Mouse (Mus musculus): Measurements from ENCODE around the gene Zfp13.

Gene Zfp13

DNA sequence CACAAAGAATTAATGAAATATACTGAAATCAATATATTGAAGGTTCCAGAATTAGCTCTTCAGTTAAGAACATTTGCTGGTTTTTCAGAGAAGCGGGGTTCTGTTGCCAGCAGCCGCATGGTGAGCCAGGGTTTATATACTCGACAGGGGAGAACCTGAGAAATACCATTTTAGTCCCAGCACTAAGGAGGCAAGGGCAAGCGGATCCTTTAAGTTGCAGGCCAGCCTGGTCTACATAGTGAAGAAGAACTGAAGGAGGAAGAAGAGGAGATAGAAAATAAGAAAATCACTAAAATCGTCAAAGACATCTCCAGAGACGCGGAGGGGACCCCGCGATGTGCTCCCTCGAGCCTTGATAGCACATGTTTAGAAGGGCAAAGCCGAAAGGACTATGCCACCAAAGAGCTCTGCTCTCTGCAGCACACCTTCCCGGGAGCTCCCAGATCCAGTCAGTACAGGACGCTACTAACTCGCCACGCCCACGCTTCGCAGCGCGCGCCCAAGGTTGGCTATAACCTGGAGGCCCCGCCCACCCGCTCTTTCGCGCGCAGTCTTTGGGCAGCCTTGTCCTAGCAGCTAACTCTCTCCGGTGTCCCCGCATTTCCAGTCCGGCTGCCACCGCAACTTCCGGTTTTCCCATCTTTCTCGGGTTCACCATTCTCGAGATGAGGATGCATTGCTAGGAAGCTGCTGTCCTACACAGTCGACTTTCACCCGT lies 6.9 kb downstream of the Zfp13 start:
- DNase-seq (ENCODE audit: low spot score in 2 of 2): peak; percentile 97 to 98

DNA sequence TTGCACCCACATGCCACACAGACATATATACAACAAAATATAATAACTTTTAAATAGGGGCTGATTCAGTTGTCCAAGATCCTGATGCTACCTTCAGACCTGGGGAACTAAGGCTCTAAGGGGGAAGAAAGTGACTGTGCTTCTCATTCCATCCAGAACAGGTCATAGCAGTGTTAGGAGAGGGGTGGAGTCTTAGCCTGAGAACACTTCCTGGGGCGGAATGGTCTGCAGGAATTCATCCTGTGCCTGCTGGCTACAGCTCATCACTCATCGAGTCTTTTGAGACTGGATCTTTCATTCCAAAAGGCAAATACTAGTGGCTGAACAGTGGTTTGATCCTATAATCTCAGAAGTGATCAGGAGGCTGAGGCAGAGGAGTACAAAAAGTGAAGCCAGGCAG lies 12.0 kb downstream of the Zfp13 start:
- no peak for DNase-seq (ENCODE audit: low spot score in 2 of 2)

DNA sequence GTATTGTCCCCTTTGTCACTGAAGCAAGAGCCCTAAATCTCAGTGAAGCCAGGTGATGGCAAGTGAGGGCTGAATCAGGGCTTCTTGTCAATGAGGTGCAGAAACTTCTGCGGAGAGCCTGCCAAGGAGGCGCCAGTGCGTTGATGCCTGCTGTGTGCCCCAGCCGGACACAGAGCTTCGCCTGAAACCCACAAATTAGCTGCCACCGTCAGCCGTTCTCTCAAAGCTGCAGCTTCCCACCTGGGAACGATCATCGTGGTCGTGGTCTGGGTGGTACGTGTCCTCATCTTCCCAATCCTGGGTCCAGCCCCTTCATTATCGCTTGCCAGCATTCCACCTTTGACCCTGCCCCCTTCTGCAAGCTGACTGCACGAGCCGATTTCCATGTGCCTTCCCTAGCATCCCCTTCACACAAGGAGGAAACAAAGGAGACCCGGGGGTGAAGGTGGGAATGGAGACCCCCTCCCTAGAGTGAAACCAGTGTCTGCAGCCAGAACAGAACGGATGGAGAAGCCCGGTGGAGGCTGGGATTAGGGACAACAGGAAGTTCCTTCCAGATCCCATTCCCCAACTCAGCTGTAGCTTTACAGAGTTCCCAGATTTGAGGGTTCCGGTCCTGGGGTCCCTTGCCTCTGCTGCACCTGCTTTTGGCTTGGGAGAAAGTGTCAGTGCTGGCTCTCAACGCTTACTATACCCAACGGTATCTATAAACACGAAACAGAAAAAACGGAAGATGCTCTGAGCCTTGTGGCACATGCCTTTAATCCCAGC lies 13.4 kb downstream of the Zfp13 start:
- peak; percentile 47 to 58 for DNase-seq (ENCODE audit: low spot score in 2 of 2)

DNA sequence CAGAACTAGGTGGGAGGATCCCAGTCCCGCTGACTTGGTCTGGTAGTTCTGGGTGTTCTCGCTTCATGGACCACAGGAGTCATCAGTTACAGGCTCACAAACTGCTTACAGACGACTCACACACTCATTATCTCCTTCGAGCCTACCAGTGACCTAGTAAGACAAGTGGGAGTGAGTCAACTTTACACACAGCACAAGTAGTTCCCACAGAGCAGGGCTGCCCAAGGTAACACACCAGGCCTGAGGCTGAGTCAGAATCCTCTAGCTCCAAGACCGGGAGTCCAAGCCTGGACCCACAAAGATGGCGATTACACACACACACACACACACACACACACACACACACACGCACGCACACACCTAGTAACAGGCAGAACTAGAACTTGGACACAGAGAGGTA lies 14.5 kb downstream of the Zfp13 start:
- DNase-seq (ENCODE audit: low spot score in 2 of 2): no peak

DNA sequence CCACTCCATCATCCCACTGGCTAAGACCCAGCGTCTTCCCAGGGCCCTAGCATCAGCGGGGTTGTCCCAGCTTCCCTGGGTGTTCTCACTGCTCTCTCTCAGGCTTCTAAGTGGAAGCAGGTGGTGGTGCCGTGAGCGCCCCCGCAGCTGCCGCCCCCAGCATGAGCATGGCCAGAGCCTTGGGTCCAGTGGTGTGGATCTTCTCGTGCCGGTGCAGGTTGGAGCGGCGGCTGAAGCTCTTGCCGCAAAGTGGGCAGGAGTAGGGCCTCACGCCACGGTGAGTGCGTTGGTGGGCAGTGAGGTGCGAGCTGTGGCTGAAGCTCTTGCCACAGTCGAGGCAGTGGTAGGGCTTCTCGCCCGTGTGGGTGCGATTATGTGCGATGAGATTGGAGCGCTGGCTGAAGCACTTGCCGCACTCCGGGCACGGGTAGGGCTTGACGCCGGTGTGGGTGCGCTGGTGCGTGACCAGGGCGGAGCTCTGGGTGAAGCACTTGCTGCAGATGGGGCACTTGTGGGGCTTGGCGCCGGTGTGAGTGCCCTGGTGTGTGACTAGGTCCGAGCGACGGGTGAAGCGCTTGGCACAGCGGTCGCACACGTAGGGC lies 23.2 kb downstream of the Zfp13 start:
- DNase-seq (ENCODE audit: low spot score in 2 of 2): no peak

DNA sequence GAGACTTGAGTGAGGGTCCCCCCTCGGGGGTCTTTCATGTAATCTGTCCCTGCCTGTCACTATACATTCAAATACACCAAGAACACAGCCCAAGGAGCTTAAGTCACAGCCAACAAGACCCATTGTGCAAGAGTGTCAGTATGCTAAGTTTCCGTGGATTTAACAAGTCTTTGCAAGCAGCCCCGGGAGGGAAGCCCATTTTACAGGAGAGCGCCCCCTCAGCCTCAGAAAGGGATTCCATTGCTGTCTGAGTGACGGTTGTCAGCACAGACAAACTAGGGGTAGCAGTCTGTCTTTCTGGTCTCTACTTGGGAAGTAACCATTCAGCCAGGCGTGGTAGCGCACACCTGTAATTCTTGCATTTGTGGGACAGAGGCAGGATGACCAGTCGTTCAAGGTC lies 25.2 kb downstream of the Zfp13 start:
- no peak for DNase-seq (ENCODE audit: low spot score in 2 of 2)

DNA sequence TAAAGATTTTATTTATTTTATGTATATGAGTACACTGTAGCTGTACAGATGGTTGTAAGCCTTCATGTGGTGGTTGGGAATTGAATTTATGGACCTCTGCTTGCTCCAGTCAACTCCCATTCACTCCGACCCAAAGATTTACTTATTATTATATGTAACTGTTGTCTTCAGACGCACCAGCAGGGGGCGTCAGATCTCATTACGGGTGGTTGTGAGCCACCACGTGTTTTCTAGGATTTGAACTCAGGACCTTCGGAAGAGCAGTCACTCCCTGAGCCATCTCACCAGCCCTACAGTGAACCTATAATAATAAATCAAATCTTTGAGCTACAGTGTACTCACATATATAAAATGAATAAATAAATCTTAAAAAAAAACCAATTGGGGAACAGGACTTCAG lies 27.2 kb downstream of the Zfp13 start:
- no peak for DNase-seq (ENCODE audit: low spot score in 2 of 2)

DNA sequence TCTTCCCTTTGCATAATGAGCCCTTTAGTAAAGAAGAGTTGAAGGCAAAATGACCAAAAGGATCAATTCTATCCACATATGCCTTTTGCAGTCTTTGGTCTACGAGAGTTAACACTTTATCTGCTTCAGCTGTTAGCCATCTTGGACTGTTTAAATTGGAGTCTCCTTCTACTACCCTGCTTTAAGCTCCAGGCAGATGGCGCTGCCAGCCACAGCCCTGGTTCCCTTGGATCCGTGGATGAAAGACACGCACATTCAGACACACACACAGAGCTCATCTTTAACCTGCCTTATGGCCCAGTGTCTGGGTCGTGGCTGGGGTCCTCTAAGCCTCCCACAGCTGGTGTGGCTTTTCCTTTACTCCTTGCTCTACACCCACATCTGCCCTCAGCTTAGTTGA lies 28.2 kb downstream of the Zfp13 start:
- DNase-seq (ENCODE audit: low spot score in 2 of 2): no peak

DNA sequence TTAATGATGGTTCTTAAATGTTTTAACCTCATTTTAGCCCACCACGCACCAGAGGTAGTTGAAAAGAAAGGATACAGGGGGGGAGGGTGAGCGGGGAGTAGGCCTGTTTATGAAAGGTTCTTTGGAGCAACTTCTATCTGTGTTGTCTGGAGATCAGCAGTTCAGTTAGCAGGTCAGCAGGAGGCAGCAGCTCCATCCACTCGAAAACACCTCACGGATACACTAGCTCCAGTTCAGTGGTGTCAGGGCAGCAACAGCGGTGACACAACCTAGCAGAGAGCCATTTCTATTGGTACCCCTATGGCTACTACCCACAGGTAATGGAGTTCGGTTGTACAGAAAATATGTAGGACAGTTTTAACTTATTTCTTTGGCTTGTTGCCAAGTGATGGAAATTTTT lies 29.3 kb downstream of the Zfp13 start:
- no peak for DNase-seq (ENCODE audit: low spot score in 2 of 2)

DNA sequence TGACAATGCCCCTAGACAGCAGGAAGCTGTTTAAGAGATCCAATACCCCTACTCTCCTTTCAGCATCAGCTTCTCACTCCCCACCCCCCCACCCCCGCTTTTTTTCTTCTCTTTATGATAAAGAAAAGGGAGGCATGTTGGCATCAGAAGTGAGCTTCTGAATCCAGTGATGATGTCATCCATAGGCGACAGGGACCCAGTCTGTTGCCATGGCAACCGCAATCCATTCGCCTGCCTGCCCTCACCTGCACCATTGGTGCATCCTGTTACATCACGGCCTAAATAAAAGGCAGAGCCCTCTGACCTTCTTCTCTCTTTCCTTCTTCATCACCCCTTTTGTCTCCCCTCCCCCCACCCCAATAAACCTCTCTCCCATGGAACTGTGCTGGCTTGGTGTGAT lies 30.9 kb downstream of the Zfp13 start:
- DNase-seq (ENCODE audit: low spot score in 2 of 2): no peak

DNA sequence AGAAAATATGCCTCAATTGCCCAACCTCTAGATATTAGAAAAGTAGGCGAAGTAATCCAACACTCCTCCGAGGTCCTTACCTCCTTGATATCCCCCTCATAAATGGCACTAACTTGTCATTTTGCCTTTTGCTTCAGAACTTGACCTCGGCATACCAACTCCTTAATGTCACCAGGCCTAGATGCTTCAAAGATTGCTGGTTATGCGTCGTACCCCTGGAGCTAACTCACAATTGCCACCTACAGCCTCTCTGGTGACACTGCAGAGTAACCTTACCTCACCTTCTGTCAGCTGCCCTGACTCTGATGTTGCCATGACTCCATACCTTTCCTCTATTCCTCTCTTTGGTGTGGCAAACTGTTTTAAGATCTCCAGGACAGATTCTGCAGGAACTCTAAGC lies 32.5 kb downstream of the Zfp13 start:
- no peak for DNase-seq (ENCODE audit: low spot score in 2 of 2)

DNA sequence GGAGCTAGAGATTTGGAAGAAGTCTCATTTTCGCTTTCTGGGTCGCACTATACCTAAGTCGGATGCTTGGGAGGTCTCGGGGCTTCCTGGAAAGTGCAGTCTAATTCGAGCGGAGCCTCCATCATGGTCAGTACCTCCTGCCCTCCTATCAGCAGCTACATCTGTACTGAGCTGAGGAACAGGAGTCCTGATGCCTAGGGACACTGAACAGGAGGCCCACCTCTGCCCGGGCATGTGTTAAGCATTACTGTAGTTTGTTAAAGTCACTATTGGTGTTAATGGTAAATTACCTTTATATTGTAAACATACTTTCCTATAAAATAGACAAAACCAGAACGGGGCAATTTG lies 34.9 kb downstream of the Zfp13 start:
- DNase-seq (ENCODE audit: low spot score in 2 of 2): no peak

DNA sequence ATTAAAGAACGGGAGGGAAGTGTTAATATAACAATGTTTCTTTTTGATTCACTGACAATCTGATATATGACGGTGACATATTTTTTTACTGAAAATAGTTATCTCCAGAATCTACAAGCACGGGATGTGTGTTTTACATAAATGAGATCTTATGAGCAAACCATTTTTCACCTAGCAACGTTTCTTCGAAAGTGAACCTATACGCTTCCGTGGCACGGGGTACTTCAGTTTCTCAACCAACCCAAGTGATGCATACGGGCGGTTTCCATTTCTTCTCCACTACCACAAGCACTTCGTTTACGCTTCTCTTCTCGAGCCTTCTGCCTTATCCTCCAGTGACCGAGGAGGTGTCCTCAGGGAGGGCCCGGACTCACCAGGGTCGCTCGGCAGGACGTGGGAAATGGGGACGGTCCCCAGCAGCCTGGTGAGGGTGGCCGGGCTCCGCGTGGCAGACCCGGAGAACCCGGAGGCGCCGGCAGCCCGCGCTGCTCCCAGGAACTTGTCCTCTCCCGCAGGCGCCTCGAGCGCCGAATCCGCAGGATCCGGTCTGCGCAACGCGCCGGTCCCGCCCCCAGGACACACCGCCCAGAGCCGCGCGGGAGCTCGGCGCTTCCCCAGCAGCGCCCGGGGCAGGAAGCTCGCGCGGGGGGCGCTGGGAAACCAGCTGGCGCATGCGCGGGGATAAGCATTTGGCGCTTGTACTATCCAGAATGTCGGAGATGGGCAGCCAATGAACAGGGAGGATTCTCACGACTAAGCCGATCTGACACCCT lies 35.5 kb downstream of the Zfp13 start, which contains the start of gene Zfp213:
Zfp213 (minus strand) TSS at position 644 of the 773 bp plus-strand sequence.
- DNase-seq (ENCODE audit: low spot score in 2 of 2): peak; percentile 92 to 94

DNA sequence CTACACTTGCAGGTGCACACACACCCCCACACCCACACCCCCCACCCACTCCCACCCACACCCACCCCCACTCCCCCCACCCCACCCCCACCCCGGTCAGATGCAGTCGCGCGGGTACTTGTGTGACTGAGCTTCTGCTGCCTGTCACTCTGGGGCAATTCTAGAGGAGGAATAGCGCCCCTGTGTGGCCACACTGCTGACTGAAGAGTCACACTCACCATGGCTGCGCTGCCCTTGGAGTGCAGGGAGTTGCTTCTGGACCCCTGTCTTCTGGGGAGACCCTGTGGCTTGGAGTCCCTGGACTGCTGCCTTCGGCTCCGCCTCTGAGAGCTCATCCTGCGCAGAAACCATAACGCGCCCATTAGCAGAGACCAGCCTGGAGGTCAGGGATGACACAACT lies 39.5 kb downstream of the Zfp13 start:
- no peak for DNase-seq (ENCODE audit: low spot score in 2 of 2)

DNA sequence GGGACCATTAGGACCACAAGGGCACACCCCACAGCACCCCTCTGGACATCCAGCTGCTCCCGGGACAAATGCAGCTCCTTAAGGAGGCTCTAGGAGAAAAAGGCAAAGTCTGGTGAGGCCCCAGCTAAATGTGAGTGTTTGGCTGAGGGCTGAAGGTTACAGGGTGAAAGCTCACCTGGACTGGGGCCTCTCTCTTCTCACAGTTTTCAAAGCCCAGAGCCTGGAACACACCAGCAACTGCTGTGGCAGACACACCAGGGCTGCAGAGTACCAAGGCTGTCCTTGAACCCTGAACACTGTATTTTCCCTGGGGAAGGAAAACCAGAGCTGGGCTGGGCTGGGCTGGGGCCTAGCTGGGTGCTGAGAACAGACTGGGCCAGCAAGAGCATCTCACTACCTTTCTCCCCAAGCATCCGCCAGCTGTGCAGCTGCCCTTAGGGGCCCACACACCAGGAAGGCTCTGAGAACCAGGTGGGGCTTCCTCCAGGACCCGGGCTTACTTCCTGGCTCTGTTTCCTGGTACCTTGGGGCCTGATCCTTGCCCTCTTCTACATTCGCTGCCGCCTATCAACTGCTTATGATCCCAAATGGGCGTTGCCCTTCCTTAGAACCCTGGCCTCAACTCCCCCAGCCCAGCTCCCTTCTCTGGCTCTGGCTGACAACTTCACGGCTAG lies 43.9 kb downstream of the Zfp13 start:
- DNase-seq (ENCODE audit: low spot score in 2 of 2): no peak

DNA sequence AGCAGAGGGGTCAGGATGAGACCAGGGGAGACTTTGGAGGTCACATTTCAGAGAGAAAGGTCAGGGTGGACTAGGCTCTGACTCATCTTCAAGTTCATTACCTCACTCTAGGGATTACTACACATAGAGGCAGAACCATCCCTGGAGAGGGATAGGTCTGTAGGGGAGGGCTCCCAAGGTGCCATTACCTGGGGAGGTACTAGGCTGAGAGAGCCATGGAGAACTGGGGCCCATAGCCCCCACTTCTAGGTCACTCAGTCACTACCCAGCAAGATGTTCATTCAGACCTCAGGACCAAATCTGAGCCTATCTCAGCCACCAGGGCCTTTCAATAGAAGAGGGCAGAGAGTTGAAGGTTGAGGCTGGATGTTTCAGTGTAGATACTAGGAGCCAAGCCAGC lies 45.0 kb downstream of the Zfp13 start:
- no peak for DNase-seq (ENCODE audit: low spot score in 2 of 2)

DNA sequence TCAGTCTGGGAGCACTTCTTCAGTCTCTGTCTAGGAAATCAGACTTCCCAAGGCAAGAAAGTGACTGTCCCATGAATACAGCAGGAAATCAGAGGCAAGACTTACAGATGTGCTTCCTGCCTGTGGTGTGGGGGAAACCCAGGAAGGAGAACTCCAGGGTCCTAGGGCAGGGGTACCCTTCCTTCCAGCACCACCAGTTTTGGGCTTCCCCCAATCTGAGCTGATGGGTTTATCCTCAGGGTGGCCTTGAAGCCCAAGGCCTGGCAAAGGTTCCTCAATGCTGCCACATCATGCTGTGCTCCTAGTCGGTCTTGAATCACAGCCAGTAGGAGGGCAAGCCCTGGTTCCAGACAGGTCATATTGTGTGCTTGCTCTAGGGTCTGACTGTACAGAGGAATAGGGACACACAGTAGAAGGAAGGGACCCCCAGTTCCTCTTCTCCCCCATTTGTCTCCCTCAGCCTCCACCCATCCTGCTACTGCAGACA lies 45.6 kb downstream of the Zfp13 start:
- no peak for DNase-seq (ENCODE audit: low spot score in 2 of 2)

DNA sequence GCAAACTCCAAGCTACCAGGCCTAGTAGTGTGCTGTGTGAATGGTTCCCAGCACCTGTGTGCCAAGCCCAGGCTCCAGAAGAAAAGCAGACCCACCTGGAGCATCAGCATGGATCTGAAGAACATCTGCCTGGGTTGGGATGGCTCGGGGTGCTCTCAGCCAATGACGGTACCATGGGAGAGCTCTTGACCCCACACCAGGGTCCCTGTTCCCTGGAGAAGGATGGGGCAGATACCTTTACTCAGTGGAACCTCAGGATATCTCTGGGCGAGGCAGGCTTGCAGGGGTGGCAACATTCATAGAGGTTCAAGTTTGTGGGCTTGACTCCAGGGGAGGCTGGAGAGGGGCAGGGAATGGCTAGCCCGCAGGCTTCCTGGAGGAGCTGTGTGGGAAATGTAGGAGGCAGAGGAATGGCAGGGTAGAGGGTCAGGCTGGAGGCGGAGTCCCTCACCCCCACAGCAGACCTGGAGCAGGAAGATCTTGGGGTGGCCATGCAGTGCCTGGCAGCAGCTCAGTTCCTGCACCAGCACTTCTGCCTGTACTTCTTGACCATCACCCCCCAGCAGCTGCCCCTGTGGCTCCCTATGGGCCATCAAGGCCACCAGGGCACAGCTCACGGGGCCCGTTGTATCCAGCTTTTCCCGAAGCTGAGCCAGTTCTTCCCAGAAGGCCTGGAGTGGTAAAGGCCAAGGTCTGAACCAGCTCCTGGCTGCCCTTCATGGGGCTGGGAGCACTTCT lies 46.2 kb downstream of the Zfp13 start:
- DNase-seq (ENCODE audit: low spot score in 2 of 2): no peak

DNA sequence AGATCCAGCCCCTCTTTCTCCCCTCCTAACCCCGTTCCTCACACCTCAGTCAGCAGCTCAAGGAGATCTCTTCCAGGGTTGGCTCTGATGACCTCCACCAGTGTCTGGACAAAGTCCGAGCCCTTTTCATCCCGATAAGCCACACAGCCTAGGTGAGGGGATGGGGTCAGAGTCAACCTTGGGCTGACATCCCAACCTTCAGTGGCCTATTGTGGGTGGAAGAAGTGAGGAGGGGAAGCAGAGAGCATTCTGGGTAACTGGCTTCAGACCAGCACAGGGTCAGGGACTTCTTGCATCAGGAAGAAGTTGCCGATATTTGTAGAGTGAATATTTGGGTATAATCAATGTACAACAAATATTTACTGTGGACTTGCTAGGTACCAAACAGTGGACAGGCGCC lies 47.3 kb downstream of the Zfp13 start:
- DNase-seq (ENCODE audit: low spot score in 2 of 2): no peak

DNA sequence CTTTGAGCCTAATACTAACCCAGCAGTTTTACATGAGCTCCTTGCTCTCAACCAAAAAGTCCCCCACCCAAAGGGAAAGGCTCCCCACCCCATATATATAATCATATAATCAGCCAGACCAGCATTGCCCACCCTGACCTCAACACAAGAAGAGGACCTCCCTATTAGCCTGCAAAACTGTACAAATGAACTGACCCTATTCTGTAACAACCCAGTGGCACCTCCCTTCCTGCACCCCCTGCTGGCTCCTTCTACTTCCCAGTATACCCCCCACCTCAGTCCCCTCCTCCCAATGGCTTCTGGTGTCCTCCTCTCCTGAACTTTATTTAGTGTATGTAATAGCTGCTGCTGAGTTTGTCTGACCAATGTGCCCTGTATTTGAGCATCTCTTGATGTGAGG lies 47.9 kb downstream of the Zfp13 start:
- no peak for DNase-seq (ENCODE audit: low spot score in 2 of 2)

DNA sequence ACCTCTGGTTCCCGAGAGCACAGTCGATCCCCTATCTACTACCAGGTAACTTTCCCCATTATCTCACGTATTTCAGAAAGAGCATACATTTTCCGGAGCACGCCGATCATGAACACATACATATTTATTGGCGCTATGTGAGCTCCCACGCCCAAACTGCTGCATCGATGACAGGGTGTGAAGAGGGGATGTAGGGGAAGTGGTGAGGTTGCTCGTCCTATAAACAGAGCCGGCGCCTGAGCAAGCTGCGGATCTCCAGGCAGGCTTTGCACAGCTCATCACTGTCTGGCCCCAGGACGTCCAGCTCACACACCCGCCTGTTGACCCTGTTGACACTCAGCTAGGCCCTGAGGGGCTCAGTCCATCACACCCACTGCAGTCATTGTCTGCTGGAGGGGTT lies 48.4 kb downstream of the Zfp13 start:
- DNase-seq (ENCODE audit: low spot score in 2 of 2): no peak
